Mouse (Mus musculus): Measurements from ENCODE around the gene Samd4.
A peak's percentile ranks its signal among the peaks of the same experiment; 100 is the strongest.

Samd4 gene

GRCm38 (mm10) chr14:47000096-47000736 lies 117.6 kb downstream of the Samd4 start:
- no peak for DNase-seq (ENCODE audit: low spot score in 2 of 2)

- no peak for DNase-seq (ENCODE audit: low spot score in 2 of 2)
Observed at GRCm38 (mm10) chr14:47000786-47001761, 118.4 kb downstream of the Samd4 start.

DNA sequence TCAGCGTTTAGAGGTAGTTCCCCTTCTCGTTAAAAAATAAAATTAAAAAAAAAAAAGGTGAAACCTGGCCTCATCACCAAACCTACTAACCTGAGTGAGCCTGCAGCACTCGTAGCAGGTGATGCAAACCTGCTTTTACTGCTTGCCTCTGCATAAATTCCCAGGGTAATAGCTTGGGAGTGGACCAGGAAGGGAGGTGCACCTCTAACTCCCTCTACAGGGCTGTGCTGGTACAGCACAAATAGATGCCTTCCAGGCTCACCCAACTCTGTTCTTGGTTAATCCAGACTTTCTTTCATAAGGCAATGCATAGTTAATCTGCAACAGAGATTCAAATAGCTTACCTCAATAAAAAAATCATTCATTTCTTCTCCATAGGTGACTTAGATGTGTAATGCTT lies 121.5 kb downstream of the Samd4 start:
- DNase-seq (ENCODE audit: low spot score in 2 of 2) = peak in 1 of 2 experiments; percentile 56

DNA sequence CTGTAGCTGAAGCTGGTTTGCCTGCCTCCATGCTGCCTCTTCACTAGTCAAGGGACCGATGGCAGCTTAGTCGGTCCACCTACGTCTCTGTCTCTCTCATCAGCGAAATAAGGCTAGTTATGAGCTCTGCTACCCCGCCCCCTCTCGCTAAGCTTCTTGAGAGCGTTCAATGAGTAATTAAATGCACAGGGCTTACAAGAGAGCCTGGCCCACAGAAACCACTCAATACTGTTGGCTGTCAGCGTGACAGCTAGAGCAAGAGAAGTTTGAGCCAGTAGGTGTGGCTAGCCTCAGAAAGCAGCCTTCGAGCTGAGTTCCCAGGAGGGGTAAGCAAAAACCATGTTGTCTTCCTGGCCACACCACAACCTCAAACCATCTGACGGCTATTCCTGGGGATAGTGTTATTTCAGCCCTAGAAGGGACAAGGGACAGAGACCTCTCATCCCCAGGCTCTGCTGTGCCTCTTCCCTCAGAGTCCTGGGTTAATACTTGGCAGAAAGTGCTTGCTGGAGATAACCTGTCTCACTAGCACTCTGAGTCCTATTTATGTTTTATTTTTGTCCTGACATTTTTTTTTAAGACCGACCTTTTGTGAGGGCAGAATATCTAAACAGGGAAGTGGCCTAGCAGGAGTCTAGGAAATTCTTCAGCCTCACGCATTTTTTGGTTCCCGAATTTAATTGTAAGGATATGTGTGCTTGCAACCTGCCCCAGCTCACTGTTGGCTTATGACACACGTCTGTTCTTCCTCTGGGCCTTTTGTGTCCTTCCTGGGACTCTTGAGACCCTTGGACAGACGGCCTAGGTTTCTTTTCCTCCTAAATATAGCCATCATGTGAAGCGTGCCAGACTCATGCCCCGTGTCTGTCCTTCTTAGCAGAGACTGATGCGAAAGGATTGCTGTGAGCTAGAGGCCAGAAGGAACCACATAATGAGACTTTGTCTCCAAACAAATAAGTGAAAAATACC lies 128.8 kb downstream of the Samd4 start:
- DNase-seq (ENCODE audit: low spot score in 2 of 2) = peak; percentile 18 to 48

DNA sequence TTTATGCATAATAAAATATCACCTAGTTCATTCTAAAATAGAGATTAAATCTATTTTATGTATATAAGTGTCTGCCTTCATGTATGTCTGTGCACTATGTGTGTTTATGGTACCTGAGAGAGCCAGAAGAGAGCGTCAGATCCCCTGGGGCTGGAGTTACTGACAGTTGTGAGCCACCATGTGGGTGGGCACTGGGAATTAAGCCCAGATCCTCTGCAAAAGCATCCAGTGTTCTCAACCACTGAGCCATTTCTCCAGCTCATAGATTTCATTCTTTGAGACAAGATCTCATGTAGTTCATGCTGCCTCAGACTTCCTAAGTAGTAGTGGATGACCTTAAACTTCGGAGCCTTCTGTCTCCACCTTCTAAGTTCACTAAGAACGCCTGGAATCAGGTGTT lies 133.0 kb downstream of the Samd4 start:
- no peak for DNase-seq (ENCODE audit: low spot score in 2 of 2)

DNA sequence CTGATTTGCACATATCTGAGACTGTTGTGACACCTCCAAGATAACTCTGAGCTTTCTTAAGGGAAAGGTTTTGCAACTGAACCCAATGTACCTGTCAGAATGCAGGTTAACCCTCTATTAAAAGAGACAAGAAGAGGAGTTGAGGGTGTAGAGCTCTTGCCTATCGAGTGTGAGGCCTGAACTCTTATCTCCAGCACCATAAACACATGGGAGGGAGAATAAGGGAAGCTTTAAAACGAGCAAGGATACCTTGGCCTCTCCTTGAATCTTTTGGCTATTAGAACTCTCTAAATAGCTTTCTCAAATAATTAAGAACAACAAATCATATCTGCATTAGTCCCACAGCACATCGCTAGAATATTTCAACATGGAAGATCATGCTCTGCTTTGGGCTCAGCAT lies 135.0 kb downstream of the Samd4 start:
- no peak for DNase-seq (ENCODE audit: low spot score in 2 of 2)

GRCm38 (mm10) chr14:47020886-47021285 lies 138.2 kb downstream of the Samd4 start:
- DNase-seq (ENCODE audit: low spot score in 2 of 2) = no peak

DNA sequence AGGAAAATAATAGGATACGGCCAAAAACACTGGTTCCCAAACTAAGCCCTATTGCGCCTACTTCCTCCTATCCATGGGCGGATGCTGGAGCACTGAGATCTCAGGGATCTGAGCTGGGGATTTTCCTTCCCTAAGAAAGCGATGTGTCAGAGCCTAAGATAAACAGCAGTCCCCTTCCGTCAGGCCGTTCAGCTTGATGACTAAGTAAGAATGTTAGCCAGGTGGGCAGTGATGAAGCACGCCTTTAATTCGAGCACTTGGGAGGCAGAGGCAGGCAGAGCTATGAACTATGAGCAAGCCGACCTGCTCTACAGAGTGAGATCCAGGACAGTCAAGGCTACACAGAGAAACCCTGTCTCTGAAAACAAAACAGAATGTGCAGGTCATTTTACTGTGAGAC lies 140.9 kb downstream of the Samd4 start:
- no peak for DNase-seq (ENCODE audit: low spot score in 2 of 2)

GRCm38 (mm10) chr14:47027431-47028118 lies 144.9 kb downstream of the Samd4 start:
- DNase-seq (ENCODE audit: low spot score in 2 of 2) = no peak

DNA sequence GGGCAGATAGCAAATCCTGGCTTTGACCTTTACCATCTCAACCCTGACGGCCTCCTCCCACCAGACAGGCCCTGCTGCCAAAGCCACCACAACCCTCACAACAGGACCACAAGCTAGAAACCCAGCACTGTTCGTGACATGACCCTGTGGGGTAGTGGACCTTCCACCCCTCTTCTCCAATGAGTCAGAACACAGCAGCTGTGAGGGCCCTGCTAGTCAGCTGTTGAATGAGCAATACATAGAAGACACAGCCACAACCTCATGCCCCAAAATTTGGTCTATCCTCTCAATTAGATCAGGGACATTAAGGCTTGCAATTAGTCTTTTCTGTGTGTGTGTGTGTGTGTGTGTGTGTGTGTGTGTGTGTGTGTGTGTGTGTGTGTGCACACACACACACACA lies 148.9 kb downstream of the Samd4 start:
- DNase-seq (ENCODE audit: low spot score in 2 of 2) = no peak

GRCm38 (mm10) chr14:47032140-47032539 lies 149.5 kb downstream of the Samd4 start:
- DNase-seq (ENCODE audit: low spot score in 2 of 2) = no peak

GRCm38 (mm10) chr14:47033423-47033822 lies 150.8 kb downstream of the Samd4 start:
- DNase-seq (ENCODE audit: low spot score in 2 of 2) = no peak

GRCm38 (mm10) chr14:47041699-47042098 lies 159.0 kb downstream of the Samd4 start:
- no peak for DNase-seq (ENCODE audit: low spot score in 2 of 2)

DNA sequence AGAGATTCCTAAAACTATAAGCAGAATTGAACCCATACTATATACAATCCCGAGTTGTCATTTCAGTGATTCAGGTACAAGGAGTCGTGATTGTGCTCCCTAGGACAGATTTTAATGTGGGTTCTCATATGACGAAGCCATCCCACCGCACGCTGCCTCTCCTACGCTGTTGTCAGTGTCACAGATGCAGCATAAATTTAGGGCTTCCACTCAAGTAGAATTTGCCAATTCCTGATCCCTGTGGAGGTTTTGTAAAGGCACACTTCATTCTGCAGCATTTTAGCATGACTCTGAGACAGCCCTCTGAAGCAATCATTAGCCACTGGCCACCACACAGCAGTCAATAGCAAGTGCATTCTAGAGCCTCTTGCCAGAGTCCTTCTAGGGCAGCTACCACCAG lies 166.4 kb downstream of the Samd4 start:
- DNase-seq (ENCODE audit: low spot score in 2 of 2) = no peak

GRCm38 (mm10) chr14:47051743-47052610 lies 169.3 kb downstream of the Samd4 start:
- DNase-seq (ENCODE audit: low spot score in 2 of 2) = no peak

GRCm38 (mm10) chr14:47053101-47053500 lies 170.4 kb downstream of the Samd4 start:
- no peak for DNase-seq (ENCODE audit: low spot score in 2 of 2)

- no peak for DNase-seq (ENCODE audit: low spot score in 2 of 2)
Observed at GRCm38 (mm10) chr14:47053824-47054223, 171.2 kb downstream of the Samd4 start.

DNA sequence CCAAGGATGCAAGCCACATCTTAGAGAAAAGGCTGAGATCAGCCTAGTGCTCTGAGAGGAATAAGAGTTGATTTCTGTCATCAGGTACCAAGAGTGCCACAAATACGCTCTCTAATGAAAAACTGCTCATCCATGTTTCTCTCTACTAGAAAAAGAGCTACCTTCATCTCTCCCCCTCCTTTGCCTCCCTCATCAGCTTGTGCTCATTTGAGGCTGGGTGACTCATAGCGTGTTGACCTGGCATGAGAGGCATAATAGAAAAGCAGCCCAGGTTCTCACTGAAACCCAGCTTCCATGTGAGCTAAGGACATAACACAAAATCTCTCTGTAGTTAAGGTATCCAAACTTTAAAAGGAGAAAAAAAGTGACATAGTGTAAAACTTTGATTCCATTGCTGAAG lies 176.3 kb downstream of the Samd4 start:
- DNase-seq (ENCODE audit: low spot score in 2 of 2) = no peak

- no peak for DNase-seq (ENCODE audit: low spot score in 2 of 2)
Observed at GRCm38 (mm10) chr14:47065067-47065466, 182.4 kb downstream of the Samd4 start.

DNA sequence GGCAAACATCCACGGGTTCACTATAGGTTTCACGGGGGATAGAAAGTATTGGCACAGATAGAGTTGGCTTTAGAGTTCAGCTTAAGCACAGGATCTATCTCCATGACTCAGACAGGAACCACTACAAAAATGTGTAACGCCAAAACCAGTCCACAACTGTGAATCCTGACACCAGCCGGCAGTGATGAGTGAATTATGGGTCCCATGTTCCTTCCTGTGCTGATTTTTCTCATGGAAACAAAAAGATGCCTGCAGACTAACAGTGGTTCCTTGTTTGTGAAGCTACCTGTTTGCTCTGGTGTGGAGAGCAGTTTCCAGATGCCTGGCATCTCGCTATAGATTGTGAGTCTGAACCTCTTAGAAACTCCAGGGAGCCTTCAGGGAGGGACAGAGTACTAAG lies 184.2 kb downstream of the Samd4 start:
- DNase-seq (ENCODE audit: low spot score in 2 of 2) = no peak

All from left cerebral cortex, adult 9 months (tissue).